Mouse (Mus musculus) fat pad, adult 2 months (tissue): ENCODE results near the gene Slco1c1.
"Not testable (repeated sequence)": the region's sequence is repeated elsewhere in the genome, so short reads cannot be mapped to it uniquely, and the experiment has no call there.

Source experiments
- DNase-seq: peaks from one replicate; pipeline ENCODE4 v3.0.0-alpha.2; 2011; ENCODE audit warnings: low read depth, low spot score; ENCODE audit errors: extremely low read depth

Slco1c1 gene

GRCm38 (mm10) chr6:141584791-141585403 lies 60.7 kb downstream of the Slco1c1 start:
- DNase-seq = no peak

- DNase-seq = no peak
Observed at GRCm38 (mm10) chr6:141590002-141590401, 65.8 kb downstream of the Slco1c1 start.

GRCm38 (mm10) chr6:141590598-141591200 lies 66.5 kb downstream of the Slco1c1 start:
- not testable (repeated sequence) for DNase-seq

GRCm38 (mm10) chr6:141596081-141596480 lies 71.9 kb downstream of the Slco1c1 start:
- DNase-seq = no peak

GRCm38 (mm10) chr6:141597037-141597436 lies 72.9 kb downstream of the Slco1c1 start:
- DNase-seq = no peak

GRCm38 (mm10) chr6:141600940-141601339 lies 76.8 kb downstream of the Slco1c1 start:
- DNase-seq = no peak

- no peak for DNase-seq
Observed at GRCm38 (mm10) chr6:141610702-141611260, 86.6 kb downstream of the Slco1c1 start.

- no peak for DNase-seq
Observed at GRCm38 (mm10) chr6:141614017-141614416, 89.8 kb downstream of the Slco1c1 start.

GRCm38 (mm10) chr6:141615348-141615747 lies 91.2 kb downstream of the Slco1c1 start:
- DNase-seq = no peak
